Mouse (Mus musculus) right cerebral cortex, adult 18-20 months (tissue): ENCODE measurements around the gene Lgr6.
A peak's percentile ranks its signal among the peaks of the same experiment; 100 is the strongest.

ENCODE experiments used
- DNase-seq: peaks from one replicate; pipeline ENCODE4 v3.0.0; 2022; ENCODE audit warnings: mixed read lengths

Gene Lgr6

GRCm38 (mm10) chr1:135105124-135105523 is at the start of gene Lgr6:
TSS of gene Lgr6 (minus strand) at chr1:135105276.
- no peak for DNase-seq

- peak; percentile 88 for DNase-seq
These were observed 49.4 kb upstream of the Lgr6 start for GRCm38 (mm10) chr1:135154411-135154959.

- no peak for DNase-seq
These were observed 48.9 kb upstream of the Lgr6 start for GRCm38 (mm10) chr1:135154011-135154410.

- no peak for DNase-seq
These were observed 43.9 kb upstream of the Lgr6 start for GRCm38 (mm10) chr1:135148996-135149395.

GRCm38 (mm10) chr1:135148476-135148875 is 43.4 kb upstream of the Lgr6 start:
- DNase-seq: no peak

GRCm38 (mm10) chr1:135147702-135148058 is 42.6 kb upstream of the Lgr6 start:
- no peak for DNase-seq

- DNase-seq: peak; percentile 77
These were observed 42.0 kb upstream of the Lgr6 start for GRCm38 (mm10) chr1:135146946-135147701.

GRCm38 (mm10) chr1:135146077-135146945 is 41.2 kb upstream of the Lgr6 start, which contains the start of gene Arl8a:
TSS of gene Arl8a (plus strand) at chr1:135146824.
- DNase-seq: peak; percentile 91

- no peak for DNase-seq
These were observed 38.9 kb upstream of the Lgr6 start for GRCm38 (mm10) chr1:135143940-135144339.

GRCm38 (mm10) chr1:135142452-135142851 is 37.4 kb upstream of the Lgr6 start:
- DNase-seq: no peak

- DNase-seq: no peak
These were observed 34.8 kb upstream of the Lgr6 start for GRCm38 (mm10) chr1:135139906-135140305.

- peak; percentile 49 for DNase-seq
These were observed 31.4 kb upstream of the Lgr6 start for GRCm38 (mm10) chr1:135136500-135136899.

- DNase-seq: no peak
These were observed 30.2 kb upstream of the Lgr6 start for GRCm38 (mm10) chr1:135135111-135135787.

GRCm38 (mm10) chr1:135133678-135134435 is 28.8 kb upstream of the Lgr6 start:
- DNase-seq: no peak

- no peak for DNase-seq
These were observed 27.9 kb upstream of the Lgr6 start for GRCm38 (mm10) chr1:135132893-135133369.

- DNase-seq: peak; percentile 42
These were observed 27.4 kb upstream of the Lgr6 start, which contains the start of gene Ptpn7 for GRCm38 (mm10) chr1:135132473-135132872. TSS of gene Ptpn7 (plus strand) at chr1:135132700.

- no peak for DNase-seq
These were observed 26.5 kb upstream of the Lgr6 start for GRCm38 (mm10) chr1:135131560-135131959.

- no peak for DNase-seq
These were observed 26.0 kb upstream of the Lgr6 start for GRCm38 (mm10) chr1:135131034-135131433.

GRCm38 (mm10) chr1:135130376-135131018 is 25.4 kb upstream of the Lgr6 start:
- DNase-seq: no peak

- DNase-seq: no peak
These were observed 24.6 kb upstream of the Lgr6 start for GRCm38 (mm10) chr1:135129543-135130183.

GRCm38 (mm10) chr1:135128986-135129385 is 23.9 kb upstream of the Lgr6 start:
- no peak for DNase-seq
